Mouse (Mus musculus) neural tube, embryonic 11.5 days (tissue): ENCODE measurements around the gene Tenm4. TPM values are rescaled to one million over a fixed set of nuclear protein-coding genes. Genes with fewer than 3 reads are reported as not detected.

ENCODE experiments used
- ATAC-seq: fragments of 200-750 bp; cut with Nextera tagmentation; 2 replicates; pipeline ENCODE4 v1.8.0; 2017; ENCODE audit warnings: moderate number of reproducible peaks, mild to moderate bottlenecking, moderate TSS enrichment, moderate library complexity; ENCODE audit not compliant: insufficient read depth, low FRiP score, low TSS enrichment
- DNase-seq: peaks from one replicate; pipeline ENCODE4 v3.0.0-alpha.2; 2015; ENCODE audit warnings: low spot score
- H3K27ac ChIP-seq: fragments of 300-500 bp; sonication (generic); 2 replicates; pipeline ENCODE4 v1.5.1; 2014; ENCODE audit warnings: low read depth, mild to moderate bottlenecking, low read length
- H3K27me3 ChIP-seq: fragments of 300-500 bp; sonication (generic); 2 replicates; pipeline ENCODE4 v1.6.1; 2014; ENCODE audit warnings: mild to moderate bottlenecking, low read length, mixed read lengths; ENCODE audit not compliant: control insufficient read depth, insufficient read depth
- H3K36me3 ChIP-seq: fragments of 300-500 bp; sonication (generic); 2 replicates; pipeline ENCODE4 v1.6.1; 2014; ENCODE audit warnings: mild to moderate bottlenecking, low read length, moderate library complexity, mixed read lengths; ENCODE audit not compliant: control insufficient read depth, insufficient read depth
- H3K4me1 ChIP-seq: fragments of 300-500 bp; sonication (generic); 2 replicates; pipeline ENCODE4 v1.6.1; 2014; ENCODE audit warnings: low read length, mixed read lengths; ENCODE audit not compliant: control insufficient read depth, insufficient read depth
- H3K4me2 ChIP-seq: fragments of 300-500 bp; sonication (generic); 2 replicates; pipeline ENCODE4 v1.6.1; 2014; ENCODE audit warnings: low read depth, mild to moderate bottlenecking, moderate library complexity
- H3K4me3 ChIP-seq: fragments of 300-500 bp; sonication (generic); 2 replicates; pipeline ENCODE4 v1.5.1; 2014; ENCODE audit warnings: low read depth, low read length
- H3K9ac ChIP-seq: fragments of 300-500 bp; sonication (generic); 2 replicates; pipeline ENCODE4 v1.6.1; 2014; ENCODE audit warnings: mild to moderate bottlenecking, low read length
- H3K9me3 ChIP-seq: fragments of 300-500 bp; sonication (generic); 2 replicates; pipeline ENCODE4 v1.6.1; 2016; ENCODE audit warnings: low read length; ENCODE audit not compliant: control insufficient read depth
- WGBS: fragments of 180-500 bp; shearing (Covaris S2); extraction: QIAGEN DNeasy Blood & Tissue Kit; methylation state at CpG from one replicate; pipeline ENCODE4 v1.1.7; 2014; 5-methylcytosine and 5-hydroxymethylcytosine counted together
- polyA plus RNA-seq: library from polyadenylated mRNA; unstranded; fragments of >200 nt; fragmentation: Nextera tagmentation; extraction: Ambion mirVana; gene quantifications from 2 replicates; pipeline ENCODE4 v1.2.1, GENCODE M21; 2014

Gene Tenm4
- polyA plus RNA-seq, 1 experiment from 2014 or later: 32.7 TPM

DNA sequence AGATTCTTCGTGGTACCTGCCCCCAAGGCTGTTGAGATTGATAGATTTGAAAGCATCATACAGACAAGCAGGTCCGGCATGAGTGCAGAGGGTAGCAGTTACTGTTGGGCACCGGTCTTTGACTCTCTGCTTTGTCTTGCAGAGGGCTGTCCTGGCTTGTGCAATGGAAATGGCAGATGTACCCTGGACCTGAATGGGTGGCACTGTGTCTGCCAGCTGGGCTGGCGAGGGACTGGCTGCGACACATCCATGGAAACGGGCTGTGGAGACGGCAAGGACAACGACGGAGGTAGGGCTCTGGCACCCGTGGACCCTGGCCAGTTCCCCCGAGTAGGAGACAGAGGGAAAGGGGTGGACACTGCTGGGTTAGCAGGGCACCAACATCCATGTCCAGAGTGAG is 640.6 kb downstream of the Tenm4 start:
- no peak overlapping the region for H3K27ac ChIP-seq
- DNase-seq: no peak
- H3K9ac ChIP-seq: no peak overlapping the region
- no peaks in the 10 kb centered on the region for H3K9me3 ChIP-seq
- H3K36me3 ChIP-seq: no peaks in the 10 kb centered on the region
- no peak overlapping the region for H3K4me3 ChIP-seq
- ATAC-seq: no peak
- WGBS: 93% methylated on average over 11 of the region's 11 CpGs
- H3K4me2 ChIP-seq: no peak overlapping the region
- H3K4me1 ChIP-seq: peaks cover 20% of the 10 kb centered on the region
- no peaks in the 10 kb centered on the region for H3K27me3 ChIP-seq

DNA sequence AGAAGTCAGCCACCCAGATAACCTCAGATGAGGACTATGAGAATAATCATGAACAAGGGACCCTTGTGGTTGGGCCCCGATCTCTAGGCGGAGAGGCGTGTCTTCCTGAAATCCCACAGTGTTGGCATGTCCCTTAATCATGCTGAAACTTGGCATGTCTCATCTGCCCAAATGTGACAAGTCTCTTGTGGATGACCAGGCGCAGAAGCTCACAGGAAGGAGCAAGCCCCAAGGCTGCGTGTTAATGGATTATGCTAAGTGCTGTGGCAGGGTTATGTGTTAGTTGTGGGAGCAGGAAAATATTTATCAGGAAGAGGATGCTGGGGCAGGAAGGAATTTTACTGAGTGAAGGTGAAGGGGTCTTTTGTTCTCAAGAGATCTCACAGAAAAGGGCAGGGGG is 642.0 kb downstream of the Tenm4 start:
- WGBS: 76% methylated on average over 5 of the region's 5 CpGs
- ATAC-seq (no peak), DNase-seq (no peak)
- Histone ChIP-seq H3K9me3 (no peaks in the 10 kb centered on the region), H3K36me3 (no peaks in the 10 kb centered on the region), H3K4me2 (no peak overlapping the region), H3K27me3 (no peaks in the 10 kb centered on the region), H3K4me3 (no peak overlapping the region), H3K27ac (peak overlapping the region; percentile 21; the same call in 1 of the 2 replicates), H3K9ac (no peak overlapping the region), H3K4me1 (peaks cover 21% of the 10 kb centered on the region)

DNA sequence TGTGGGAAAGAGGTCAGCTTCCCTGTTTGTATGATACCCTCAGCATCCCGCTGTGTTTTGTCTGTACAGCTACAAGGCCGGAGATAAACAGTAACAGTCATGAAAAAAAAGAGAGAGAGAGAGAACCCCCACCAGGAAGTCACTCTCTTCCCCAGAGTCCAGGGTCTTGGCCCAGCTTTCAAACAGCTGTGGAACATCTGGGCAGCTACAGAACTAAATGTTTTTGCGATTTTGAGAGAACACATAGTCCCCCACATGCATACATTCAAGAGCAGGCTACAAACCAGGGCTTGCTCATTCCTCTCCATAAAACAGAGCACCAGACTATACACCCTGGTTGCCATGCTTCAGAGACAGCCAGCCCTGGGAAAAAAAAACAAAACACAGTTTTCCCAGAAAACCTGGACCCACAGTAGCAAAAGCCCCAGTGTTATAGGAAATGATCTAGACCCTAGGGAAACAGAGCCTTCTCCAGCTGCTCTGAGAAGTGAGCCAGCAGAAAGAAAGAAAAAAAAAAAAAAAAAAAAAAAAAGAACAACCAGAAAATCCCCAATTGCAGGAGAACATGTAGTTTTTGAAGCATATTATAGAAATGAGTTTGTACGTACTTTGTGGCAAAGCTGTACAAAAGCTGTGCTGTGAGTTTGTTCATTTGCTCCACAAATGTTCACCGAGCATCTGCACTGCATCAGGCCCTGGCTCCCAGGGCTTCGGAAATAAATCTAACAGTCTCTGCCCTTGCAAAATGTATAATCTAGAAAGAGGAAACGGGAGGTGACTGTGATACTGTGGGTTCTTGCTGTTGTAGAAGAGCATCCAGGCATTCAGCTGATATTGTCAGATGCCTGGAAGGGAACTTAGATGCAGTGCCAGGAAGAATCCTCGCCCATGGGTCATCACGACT is 642.7 kb downstream of the Tenm4 start:
- H3K9me3 ChIP-seq: no peaks in the 10 kb centered on the region
- peak overlapping the region; percentile 21; the same call in 1 of the 2 replicates for H3K27ac ChIP-seq
- no peaks in the 10 kb centered on the region for H3K36me3 ChIP-seq
- 61% methylated on average over 9 of the region's 9 CpGs for WGBS
- DNase-seq (no peak), ATAC-seq (no peak)
- H3K9ac ChIP-seq: no peak overlapping the region
- no peak overlapping the region for H3K4me3 ChIP-seq
- H3K27me3 ChIP-seq: no peaks in the 10 kb centered on the region
- peaks cover 20% of the 10 kb centered on the region for H3K4me1 ChIP-seq
- no peak overlapping the region for H3K4me2 ChIP-seq

DNA sequence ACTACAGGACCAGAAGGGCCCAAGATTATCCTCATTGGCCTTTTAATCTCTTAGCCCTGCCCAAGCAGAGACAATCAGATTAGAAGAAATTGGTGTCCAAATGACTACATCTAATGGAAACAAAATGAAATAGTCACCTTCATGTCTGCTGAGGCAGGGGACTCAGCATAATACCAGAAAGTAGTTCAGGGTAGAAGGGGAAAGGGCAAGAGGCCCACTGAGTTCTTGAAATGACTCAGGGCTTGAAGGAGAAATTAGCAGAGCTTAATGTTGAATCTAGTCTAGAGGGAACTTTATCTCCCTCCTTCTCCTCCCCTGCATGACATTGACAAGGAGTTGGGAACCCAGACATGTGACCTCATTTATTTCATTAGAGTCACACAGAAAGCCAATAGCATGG is 643.5 kb downstream of the Tenm4 start:
- Histone ChIP-seq H3K36me3 (no peaks in the 10 kb centered on the region), H3K9ac (no peak overlapping the region), H3K4me2 (no peak overlapping the region), H3K4me1 (peaks cover 22% of the 10 kb centered on the region), H3K27ac (no peak overlapping the region), H3K9me3 (no peaks in the 10 kb centered on the region), H3K27me3 (no peaks in the 10 kb centered on the region), H3K4me3 (no peak overlapping the region)
- DNase-seq (no peak), ATAC-seq (no peak)

DNA sequence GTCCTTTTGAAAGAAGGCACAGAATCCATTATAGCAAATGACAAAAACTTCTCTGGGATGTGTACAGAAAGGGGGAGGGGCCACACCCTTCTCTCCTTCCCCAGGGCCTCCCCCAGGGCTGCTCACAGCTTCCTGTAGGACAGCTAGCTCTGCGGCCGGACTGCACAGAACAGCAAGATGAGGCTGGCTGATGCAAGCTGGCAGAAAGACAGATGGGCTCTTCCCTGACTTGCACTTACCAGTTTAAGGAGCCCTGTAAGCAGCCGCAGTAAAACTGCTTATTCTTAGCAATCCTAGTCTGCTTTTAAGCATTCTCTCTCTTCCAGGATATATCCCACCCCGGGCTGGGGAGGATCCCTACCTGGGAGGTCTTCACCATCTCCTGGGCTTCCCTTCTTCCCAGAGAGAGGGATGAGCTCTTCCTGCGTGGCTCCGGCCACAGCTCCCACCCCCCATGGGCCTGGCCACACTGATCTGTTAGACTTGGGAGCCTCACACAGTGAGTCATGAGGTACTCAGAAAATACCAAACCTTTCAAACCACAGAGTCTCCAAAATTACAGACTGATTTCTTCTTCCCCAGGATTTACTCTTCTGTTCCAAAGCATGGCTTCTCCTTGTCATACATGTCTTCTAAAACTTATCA is 646.1 kb downstream of the Tenm4 start:
- DNase-seq (no peak), ATAC-seq (no peak)
- Histone ChIP-seq H3K9ac (peak overlapping the region; percentile 22; the same call in 1 of the 2 replicates), H3K4me3 (no peak overlapping the region), H3K4me1 (peaks cover 27% of the 10 kb centered on the region), H3K4me2 (no peak overlapping the region), H3K27me3 (no peaks in the 10 kb centered on the region), H3K9me3 (no peaks in the 10 kb centered on the region), H3K36me3 (no peaks in the 10 kb centered on the region), H3K27ac (0 out of 2 replicates have a peak overlapping the region, but pooled peaks have one; percentile 34)
- 44% methylated on average over 6 of the region's 6 CpGs for WGBS

DNA sequence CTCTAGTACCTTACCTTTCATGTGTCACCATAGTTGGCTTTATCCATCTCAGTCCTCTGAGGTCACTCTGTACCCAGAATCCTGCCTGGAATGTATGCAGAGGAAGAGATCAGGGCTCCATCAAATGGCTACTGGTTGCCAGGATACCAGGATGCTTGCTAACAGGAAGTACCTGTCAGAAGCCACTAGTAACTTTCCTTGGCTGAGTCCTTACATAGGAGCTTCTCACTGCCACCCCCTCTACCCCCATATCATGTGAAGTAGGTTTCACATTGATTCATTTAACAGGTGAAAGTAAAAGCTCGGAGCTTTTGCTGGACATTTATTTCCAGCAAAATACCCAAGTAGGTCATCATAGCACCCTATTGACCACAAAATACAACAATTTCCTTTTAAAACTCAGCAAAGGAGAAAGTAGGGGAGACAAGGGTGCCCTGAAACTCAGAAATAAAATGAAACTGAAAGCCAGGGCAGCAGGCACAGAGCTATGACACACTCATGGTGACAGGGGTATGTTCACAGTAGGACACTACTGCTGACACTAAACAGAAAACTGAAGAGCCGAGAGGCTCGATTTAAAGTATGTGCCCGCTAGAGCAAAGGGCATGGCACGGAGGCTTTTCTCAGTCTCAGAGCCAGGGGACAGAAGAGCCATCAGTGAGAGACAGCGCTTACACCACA is 647.3 kb downstream of the Tenm4 start:
- Histone ChIP-seq H3K4me2 (no peak overlapping the region), H3K27me3 (no peaks in the 10 kb centered on the region), H3K9ac (no peak overlapping the region), H3K36me3 (no peaks in the 10 kb centered on the region), H3K27ac (no peak overlapping the region), H3K4me1 (peaks cover 22% of the 10 kb centered on the region), H3K9me3 (no peaks in the 10 kb centered on the region), H3K4me3 (no peak overlapping the region)
- 85% methylated on average over 6 of the region's 6 CpGs for WGBS
- DNase-seq (no peak), ATAC-seq (no peak)

DNA sequence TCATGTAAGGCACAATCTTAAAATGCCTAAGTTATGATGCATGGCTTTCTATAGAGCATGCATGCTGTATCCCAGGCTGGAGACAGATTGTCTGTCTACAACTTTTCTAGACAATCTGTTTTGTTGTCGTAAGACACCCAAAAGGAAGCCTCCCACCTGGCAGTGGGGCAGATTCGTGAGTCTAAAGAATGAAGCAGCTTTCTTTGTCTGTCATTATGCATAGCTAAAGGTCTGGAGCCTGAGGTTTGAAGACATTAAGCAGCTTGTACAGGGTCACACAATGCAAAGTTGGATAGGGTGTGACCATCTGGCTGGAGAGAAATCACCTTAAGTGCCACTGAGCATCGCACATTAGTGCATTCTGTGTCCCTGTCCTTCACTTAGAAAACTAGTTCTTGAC is 648.5 kb downstream of the Tenm4 start:
- Histone ChIP-seq H3K4me2 (no peak overlapping the region), H3K9ac (no peak overlapping the region), H3K27ac (no peak overlapping the region), H3K9me3 (no peaks in the 10 kb centered on the region), H3K4me3 (no peak overlapping the region), H3K4me1 (peaks cover 22% of the 10 kb centered on the region), H3K27me3 (no peaks in the 10 kb centered on the region), H3K36me3 (peaks cover under 1% of the 10 kb centered on the region; the same call in 1 of the 2 replicates)
- WGBS: 44% methylated on average over 3 of the region's 3 CpGs
- ATAC-seq (peak; percentile 56; the same call in 1 of the 2 replicates), DNase-seq (no peak)

DNA sequence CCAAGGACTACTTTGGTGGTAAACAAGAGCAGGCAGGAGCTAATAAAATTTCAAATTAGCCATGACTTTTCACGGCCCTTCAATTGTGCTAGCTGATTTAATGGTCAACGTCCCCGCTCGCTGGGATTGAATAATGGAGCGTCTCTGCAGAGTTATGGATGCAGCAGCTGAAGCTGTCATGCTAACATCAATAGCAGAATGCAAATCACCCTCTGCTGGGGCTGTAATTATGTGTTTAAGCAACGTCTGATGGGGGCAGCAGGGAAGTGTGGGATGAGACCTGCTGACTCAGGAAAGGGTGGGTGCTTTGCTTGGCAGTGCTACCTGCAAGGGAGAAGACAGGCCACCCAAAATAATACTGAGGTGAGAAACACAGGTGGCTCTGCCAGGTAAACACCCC is 649.3 kb downstream of the Tenm4 start:
- Histone ChIP-seq H3K4me3 (no peak overlapping the region), H3K4me1 (peaks cover 22% of the 10 kb centered on the region), H3K27ac (no peak overlapping the region), H3K9me3 (no peaks in the 10 kb centered on the region), H3K4me2 (no peak overlapping the region), H3K9ac (no peak overlapping the region), H3K27me3 (no peaks in the 10 kb centered on the region), H3K36me3 (peaks cover 2% of the 10 kb centered on the region; the same call in 1 of the 2 replicates)
- no peak for DNase-seq
- ATAC-seq: peak; percentile 49
- 35% methylated on average over 6 of the region's 6 CpGs for WGBS
